Mouse (Mus musculus): ENCODE data around the gene Bcl10. TPM values are rescaled to one million over a fixed set of nuclear protein-coding genes. Genes with fewer than 3 reads are reported as not detected.

Bcl10 gene
- polyA plus RNA-seq, 1 experiment from 2014 or later, result 36.5 TPM

GRCm38 (mm10) chr3:145923874-145924577 lies 1.4 kb downstream of the Bcl10 start:
- peak; percentile 98 for DNase-seq (ENCODE audit: low spot score)
- peaks cover 19% of the 10 kb centered on the region for H3K4me1 ChIP-seq (replicated peaks; ENCODE audit: control insufficient read depth, insufficient read depth, low read length)
- no peaks in the 10 kb centered on the region for H3K36me3 ChIP-seq (ENCODE audit: control insufficient read depth, insufficient read depth, low read length)
- H3K27ac ChIP-seq (ENCODE audit: low read depth, low read length), result peak overlapping the region; percentile 77
- H3K4me3 ChIP-seq (ENCODE audit: low read depth, low read length), result peak overlapping the region; percentile 71
- peak overlapping the region; percentile 69 for H3K9ac ChIP-seq (ENCODE audit: low read depth, low read length)
- WGBS, result under 1% methylated on average over 58 of the region's 58 CpGs
- ATAC-seq (replicated peaks; ENCODE audit: low FRiP score), result peak; percentile 99
- H3K27me3 ChIP-seq (replicated peaks; ENCODE audit: control insufficient read depth, insufficient read depth, low read length), result no peaks in the 10 kb centered on the region
- H3K9me3 ChIP-seq (ENCODE audit: control insufficient read depth, low read length), result no peaks in the 10 kb centered on the region
- peak overlapping the region; percentile 75 for H3K4me2 ChIP-seq

- Histone ChIP-seq H3K4me3 (ENCODE audit: low read depth, low read length) (peak overlapping the region; percentile 71), H3K4me1 (replicated peaks; ENCODE audit: control insufficient read depth, insufficient read depth, low read length) (peaks cover 19% of the 10 kb centered on the region), H3K9ac (ENCODE audit: low read depth, low read length) (peak overlapping the region; percentile 69), H3K36me3 (ENCODE audit: control insufficient read depth, insufficient read depth, low read length) (no peaks in the 10 kb centered on the region), H3K27ac (ENCODE audit: low read depth, low read length) (peak overlapping the region; percentile 66), H3K9me3 (ENCODE audit: control insufficient read depth, low read length) (no peaks in the 10 kb centered on the region), H3K27me3 (replicated peaks; ENCODE audit: control insufficient read depth, insufficient read depth, low read length) (no peaks in the 10 kb centered on the region), H3K4me2 (peak overlapping the region; percentile 75)
- 4% methylated on average over 39 of the region's 39 CpGs for WGBS
- DNase-seq (ENCODE audit: low spot score) (no peak), ATAC-seq (replicated peaks; ENCODE audit: low FRiP score) (no peak; the same call in 1 of the 2 replicates)
These were observed 2.2 kb downstream of the Bcl10 start for GRCm38 (mm10) chr3:145924649-145925337.

- H3K9ac ChIP-seq (ENCODE audit: low read depth, low read length), result 0 out of 2 replicates have a peak overlapping the region, but pooled peaks have one; percentile 40
- peak overlapping the region; percentile 71 for H3K4me3 ChIP-seq (ENCODE audit: low read depth, low read length)
- no peaks in the 10 kb centered on the region for H3K27me3 ChIP-seq (replicated peaks; ENCODE audit: control insufficient read depth, insufficient read depth, low read length)
- no peaks in the 10 kb centered on the region for H3K9me3 ChIP-seq (ENCODE audit: control insufficient read depth, low read length)
- H3K36me3 ChIP-seq (ENCODE audit: control insufficient read depth, insufficient read depth, low read length), result peaks cover 2% of the 10 kb centered on the region; the same call in 1 of the 2 replicates
- WGBS, result 71% methylated on average over 5 of the region's 5 CpGs
- peak overlapping the region; percentile 75 for H3K4me2 ChIP-seq
- H3K27ac ChIP-seq (ENCODE audit: low read depth, low read length), result no peak overlapping the region
- peaks cover 19% of the 10 kb centered on the region for H3K4me1 ChIP-seq (replicated peaks; ENCODE audit: control insufficient read depth, insufficient read depth, low read length)
- ATAC-seq (replicated peaks; ENCODE audit: low FRiP score), result no peak
- no peak for DNase-seq (ENCODE audit: low spot score)
These were observed 2.9 kb downstream of the Bcl10 start for GRCm38 (mm10) chr3:145925506-145925905.

- Histone ChIP-seq H3K27me3 (replicated peaks; ENCODE audit: control insufficient read depth, insufficient read depth, low read length) (no peaks in the 10 kb centered on the region), H3K4me2 (no peak overlapping the region), H3K27ac (ENCODE audit: low read depth, low read length) (no peak overlapping the region), H3K9ac (ENCODE audit: low read depth, low read length) (no peak overlapping the region), H3K36me3 (ENCODE audit: control insufficient read depth, insufficient read depth, low read length) (peaks cover 16% of the 10 kb centered on the region; the same call in 1 of the 2 replicates), H3K4me3 (ENCODE audit: low read depth, low read length) (no peak overlapping the region), H3K4me1 (replicated peaks; ENCODE audit: control insufficient read depth, insufficient read depth, low read length) (peaks cover 9% of the 10 kb centered on the region), H3K9me3 (ENCODE audit: control insufficient read depth, low read length) (no peaks in the 10 kb centered on the region)
- ATAC-seq (replicated peaks; ENCODE audit: low FRiP score) (no peak), DNase-seq (ENCODE audit: low spot score) (no peak)
- WGBS, result 70% methylated on average over 7 of the region's 7 CpGs
These were observed 7.2 kb downstream of the Bcl10 start for GRCm38 (mm10) chr3:145929525-145930400.

GRCm38 (mm10) chr3:145933845-145934244 lies 11.2 kb downstream of the Bcl10 start:
- peaks cover 5% of the 10 kb centered on the region for H3K4me1 ChIP-seq (replicated peaks; ENCODE audit: control insufficient read depth, insufficient read depth, low read length)
- H3K36me3 ChIP-seq (ENCODE audit: control insufficient read depth, insufficient read depth, low read length), result peaks cover 16% of the 10 kb centered on the region; the same call in 1 of the 2 replicates
- no peak for DNase-seq (ENCODE audit: low spot score)

GRCm38 (mm10) chr3:145937505-145938404 lies 15.2 kb downstream of the Bcl10 start, which contains the start of gene 2410004B18Rik:
Gene 2410004B18Rik (plus strand): TSS chr3:145938014.
- no peak within 1 kb of the TSS for H3K27ac ChIP-seq (ENCODE audit: low read depth, low read length)
- H3K4me2 ChIP-seq, result peak within 1 kb of the TSS; percentile 86
- H3K27me3 ChIP-seq (replicated peaks; ENCODE audit: control insufficient read depth, insufficient read depth, low read length), result no peaks in the 10 kb centered on the region
- peak; percentile 98 for DNase-seq (ENCODE audit: low spot score)
- peak within 1 kb of the TSS; percentile 87 for H3K4me3 ChIP-seq (ENCODE audit: low read depth, low read length)
- ATAC-seq (replicated peaks; ENCODE audit: low FRiP score), result peak; percentile 86
- peaks cover 10% of the 10 kb centered on the region; the same call in 1 of the 2 replicates for H3K36me3 ChIP-seq (ENCODE audit: control insufficient read depth, insufficient read depth, low read length)
- WGBS, result 2% methylated on average over 69 of the region's 70 CpGs
- peak within 1 kb of the TSS; percentile 75 for H3K9ac ChIP-seq (ENCODE audit: low read depth, low read length)
- no peaks in the 10 kb centered on the region for H3K9me3 ChIP-seq (ENCODE audit: control insufficient read depth, low read length)
- H3K4me1 ChIP-seq (replicated peaks; ENCODE audit: control insufficient read depth, insufficient read depth, low read length), result peaks cover 18% of the 10 kb centered on the region

More at GRCm38 (mm10) chr3:145933845-145934244, 11.2 kb downstream of the Bcl10 start:
- H3K9ac ChIP-seq (ENCODE audit: low read depth, low read length), result no peak overlapping the region
- H3K27ac ChIP-seq (ENCODE audit: low read depth, low read length), result no peak overlapping the region
- no peak overlapping the region for H3K4me2 ChIP-seq
- H3K4me3 ChIP-seq (ENCODE audit: low read depth, low read length), result no peak overlapping the region
- 62% methylated on average over 9 of the region's 9 CpGs for WGBS
- no peaks in the 10 kb centered on the region for H3K27me3 ChIP-seq (replicated peaks; ENCODE audit: control insufficient read depth, insufficient read depth, low read length)
- no peak for ATAC-seq (replicated peaks; ENCODE audit: low FRiP score)
- H3K9me3 ChIP-seq (ENCODE audit: control insufficient read depth, low read length), result no peaks in the 10 kb centered on the region

GRCm38 (mm10) chr3:145938405-145939349 lies 16.1 kb downstream of the Bcl10 start:
- DNase-seq (ENCODE audit: low spot score), result no peak

More at GRCm38 (mm10) chr3:145938405-145939349, 16.1 kb downstream of the Bcl10 start:
- peak overlapping the region; percentile 86 for H3K4me2 ChIP-seq
- peak overlapping the region; percentile 87 for H3K4me3 ChIP-seq (ENCODE audit: low read depth, low read length)
- 17% methylated on average over 48 of the region's 50 CpGs for whole genome bisulfite sequencing
- H3K27me3 ChIP-seq (replicated peaks; ENCODE audit: control insufficient read depth, insufficient read depth, low read length), result no peaks in the 10 kb centered on the region
- peaks cover 6% of the 10 kb centered on the region; the same call in 1 of the 2 replicates for H3K36me3 ChIP-seq (ENCODE audit: control insufficient read depth, insufficient read depth, low read length)
- no peak for ATAC-seq (replicated peaks; ENCODE audit: low FRiP score)
- H3K9ac ChIP-seq (ENCODE audit: low read depth, low read length), result peak overlapping the region; percentile 75
- H3K4me1 ChIP-seq (replicated peaks; ENCODE audit: control insufficient read depth, insufficient read depth, low read length), result peaks cover 18% of the 10 kb centered on the region
- H3K27ac ChIP-seq (ENCODE audit: low read depth, low read length), result no peak overlapping the region
- H3K9me3 ChIP-seq (ENCODE audit: control insufficient read depth, low read length), result no peaks in the 10 kb centered on the region

Data from liver, embryonic 11.5 days (tissue).